Mouse (Mus musculus) heart, postnatal 0 days (tissue): ENCODE measurements around the gene Wdr95.

Experiments
- CTCF ChIP-seq: IDR thresholded peaks from 2 replicates; pipeline ENCODE4 v1.5.1; 2016; ENCODE audit warnings: antibody characterized with exemption, control low read depth, low read depth
- EP300 ChIP-seq: IDR thresholded peaks from 2 replicates; pipeline ENCODE4 v1.6.1; 2016; ENCODE audit warnings: antibody characterized with exemption, low read depth

- no peak for TF ChIP-seq CTCF
- TF ChIP-seq EP300, result no peak
These were observed 108.8 kb downstream of the Wdr95 start for GRCm38 (mm10) chr5:149637306-149637705.
